Mouse (Mus musculus) adrenal gland, adult 2 months (tissue): ENCODE measurements around the gene Grin2a. TPM values are rescaled to one million over a fixed set of nuclear protein-coding genes. Genes with fewer than 3 reads are reported as not detected.
A peak's percentile ranks its signal among the peaks of the same experiment; 100 is the strongest.

Source experiments
- DNase-seq: peaks from one replicate; pipeline ENCODE4 v3.0.0; 2021
- polyA plus RNA-seq: library from polyadenylated mRNA; depleted of rRNA; stranded (reverse); fragments of >200 nt; gene quantifications from 2 replicates; pipeline ENCODE4 v1.2.3, GENCODE M21; 2012
- total RNA-seq, 2 experiments: library from RNA; stranded (reverse); gene quantifications; 2 replicates each; pipeline ENCODE4 v1.2.3; 2021

The Grin2a gene
- total and polyA plus RNA-seq, 3 experiments, result 0.55 to 1.2 (median 0.56) TPM

- DNase-seq, result no peak
These were observed 130.3 kb downstream of the Grin2a start for GRCm38 (mm10) chr16:9865039-9865438.

- DNase-seq, result no peak
These were observed 137.6 kb downstream of the Grin2a start for GRCm38 (mm10) chr16:9857758-9858157.

GRCm38 (mm10) chr16:9851265-9851988 lies 143.9 kb downstream of the Grin2a start:
- DNase-seq, result no peak

GRCm38 (mm10) chr16:9841496-9841895 lies 153.9 kb downstream of the Grin2a start:
- no peak for DNase-seq

- DNase-seq, result peak; percentile 5
These were observed 158.8 kb downstream of the Grin2a start for GRCm38 (mm10) chr16:9836542-9836941.

- DNase-seq, result no peak
These were observed 161.1 kb downstream of the Grin2a start for GRCm38 (mm10) chr16:9834236-9834635.

GRCm38 (mm10) chr16:9825110-9825483 lies 170.3 kb downstream of the Grin2a start:
- no peak for DNase-seq

- no peak for DNase-seq
These were observed 170.8 kb downstream of the Grin2a start for GRCm38 (mm10) chr16:9824436-9825109.

GRCm38 (mm10) chr16:9823686-9824085 lies 171.7 kb downstream of the Grin2a start:
- DNase-seq, result no peak

GRCm38 (mm10) chr16:9819508-9819907 lies 175.9 kb downstream of the Grin2a start:
- DNase-seq, result no peak

- no peak for DNase-seq
These were observed 194.0 kb downstream of the Grin2a start for GRCm38 (mm10) chr16:9801338-9801737.

GRCm38 (mm10) chr16:9800221-9800620 lies 195.1 kb downstream of the Grin2a start:
- no peak for DNase-seq

GRCm38 (mm10) chr16:9792976-9793375 lies 202.4 kb downstream of the Grin2a start:
- DNase-seq, result no peak

- no peak for DNase-seq
These were observed 209.1 kb downstream of the Grin2a start for GRCm38 (mm10) chr16:9786261-9786660.

GRCm38 (mm10) chr16:9785821-9786220 lies 209.5 kb downstream of the Grin2a start:
- no peak for DNase-seq

GRCm38 (mm10) chr16:9768981-9769380 lies 226.4 kb downstream of the Grin2a start:
- no peak for DNase-seq

GRCm38 (mm10) chr16:9768356-9768755 lies 227.0 kb downstream of the Grin2a start:
- no peak for DNase-seq

GRCm38 (mm10) chr16:9767946-9768345 lies 227.4 kb downstream of the Grin2a start:
- no peak for DNase-seq

- DNase-seq, result peak; percentile 74
These were observed 231.3 kb downstream of the Grin2a start for GRCm38 (mm10) chr16:9764086-9764485.

GRCm38 (mm10) chr16:9760347-9760746 lies 235.0 kb downstream of the Grin2a start:
- no peak for DNase-seq

GRCm38 (mm10) chr16:9756849-9757248 lies 238.5 kb downstream of the Grin2a start:
- DNase-seq, result no peak

- no peak for DNase-seq
These were observed 241.3 kb downstream of the Grin2a start for GRCm38 (mm10) chr16:9754061-9754460.

- DNase-seq, result peak; percentile 18
These were observed 242.3 kb downstream of the Grin2a start for GRCm38 (mm10) chr16:9753045-9753444.

GRCm38 (mm10) chr16:9752600-9752999 lies 242.8 kb downstream of the Grin2a start:
- no peak for DNase-seq
